Mouse (Mus musculus) heart, adult 18-20 months (tissue): Measurements from ENCODE around the gene Pign. TPM values are rescaled to one million over a fixed set of nuclear protein-coding genes. Genes with fewer than 3 reads are reported as not detected.

Experiments used
- DNase-seq, 2 experiments: peaks; one replicate each; pipeline ENCODE4 v3.0.0; 2021 to 2022; ENCODE audit warnings: mixed read lengths in 1 of 2
- long read RNA-seq, 2 experiments: library from polyadenylated mRNA; stranded (forward); transcript quantifications; one replicate each; pipeline ENCODE4 v2.0.0; 2021
- total RNA-seq, 2 experiments: library from RNA; stranded (reverse); gene quantifications; 2 replicates each; pipeline ENCODE4 v1.2.3; 2021

The Pign gene
- 10 to 100 TPM; 12.2 to 12.7 TPM for total RNA-seq
- long read RNA-seq, experiment 1, full-length matches to known transcripts, result 2 of 2 reads
- long read RNA-seq, experiment 1, partial matches to known transcripts, result 0 of 2 reads
- long read RNA-seq, experiment 1, other reads (novel, unspliced or antisense), result 0 of 2 reads
- long read RNA-seq, experiment 2, partial matches to known transcripts, result 0 of 1 reads
- long read RNA-seq, experiment 2, other reads (novel, unspliced or antisense), result 1 of 1 reads

DNA sequence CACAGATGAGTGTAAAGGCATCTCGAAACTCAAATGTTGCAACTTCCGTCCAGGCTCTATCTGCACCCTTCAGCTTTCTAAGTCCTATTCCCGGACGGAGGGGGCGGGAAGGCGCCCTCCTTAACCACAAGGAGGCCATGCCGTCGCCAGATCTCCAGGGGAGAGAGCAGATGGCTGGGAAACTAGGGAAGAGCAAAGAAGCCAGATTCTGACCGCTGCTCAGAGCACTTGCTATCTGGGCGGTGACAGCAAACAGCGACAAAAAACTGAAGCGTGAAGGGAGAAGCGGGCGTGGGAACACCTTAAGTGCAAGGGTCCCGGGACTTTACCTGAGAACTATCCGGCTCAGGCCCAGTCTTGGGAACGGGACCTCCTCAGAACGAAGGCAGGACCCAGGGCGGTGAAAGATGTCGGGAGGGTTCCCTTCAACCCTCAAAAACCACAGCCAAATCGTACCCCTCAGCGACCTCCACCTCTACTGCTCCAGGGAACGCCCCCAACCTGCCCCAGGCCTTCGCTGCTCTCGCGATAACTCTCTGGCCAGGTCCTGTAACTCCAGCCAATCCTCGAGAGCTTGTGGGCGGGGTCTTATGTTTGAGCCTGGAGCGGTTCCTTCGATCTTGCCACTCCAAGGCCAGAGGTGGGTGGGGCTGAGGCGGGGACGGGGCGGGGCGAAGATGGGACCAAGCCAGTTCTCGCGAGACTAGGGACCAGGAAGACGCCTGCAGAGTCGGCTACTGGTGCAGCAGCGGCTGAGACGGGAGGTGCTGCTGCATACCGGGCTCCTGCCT is at the start of gene Pign, which contains the start of gene Relch:
Gene Pign (minus strand): TSS at position 507 of the 791 bp plus-strand sequence.
Gene Relch (plus strand): TSS at position 691 of the 791 bp plus-strand sequence.
- DNase-seq, result peak; percentile 98 to 99

DNA sequence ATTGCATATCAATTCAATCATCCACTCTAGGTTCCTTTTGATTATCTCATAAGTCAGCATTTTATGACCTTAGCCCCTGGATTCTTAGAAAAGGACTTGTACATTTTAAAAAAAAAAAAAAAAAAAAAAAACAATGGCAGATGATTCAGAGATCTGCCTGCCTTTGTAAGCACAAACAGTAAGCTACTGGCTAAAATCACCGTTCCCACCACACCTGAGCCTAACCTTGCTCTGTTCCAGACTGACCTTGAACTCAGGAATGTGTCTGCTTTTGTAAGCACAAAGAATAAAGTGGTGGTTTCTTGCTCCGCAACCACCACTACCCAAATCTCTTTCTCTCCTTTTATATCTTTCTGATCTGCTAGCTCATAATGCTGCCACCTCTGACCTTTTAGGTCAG is 49.3 kb upstream of the Pign start:
- no peak for DNase-seq

DNA sequence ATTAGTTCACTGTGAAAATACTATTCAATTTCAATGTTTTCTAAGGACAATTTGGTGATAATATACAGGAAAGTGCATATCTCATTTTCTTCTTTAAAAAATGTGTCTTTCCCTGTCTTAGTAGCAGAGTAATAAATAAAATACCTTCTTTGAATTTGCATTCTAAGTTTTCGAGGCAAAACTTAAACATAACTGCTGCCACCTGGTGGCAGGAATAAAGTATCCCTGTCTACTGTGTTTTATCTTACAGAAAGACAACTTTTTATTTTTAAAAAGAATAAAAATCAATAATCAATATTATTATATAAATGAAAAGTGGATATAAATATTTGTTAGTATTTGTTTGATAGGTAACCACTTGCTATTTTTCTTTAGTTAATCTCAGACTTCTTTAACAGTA is 47.8 kb upstream of the Pign start:
- DNase-seq, result peak in 1 of 2 experiments; percentile 51

DNA sequence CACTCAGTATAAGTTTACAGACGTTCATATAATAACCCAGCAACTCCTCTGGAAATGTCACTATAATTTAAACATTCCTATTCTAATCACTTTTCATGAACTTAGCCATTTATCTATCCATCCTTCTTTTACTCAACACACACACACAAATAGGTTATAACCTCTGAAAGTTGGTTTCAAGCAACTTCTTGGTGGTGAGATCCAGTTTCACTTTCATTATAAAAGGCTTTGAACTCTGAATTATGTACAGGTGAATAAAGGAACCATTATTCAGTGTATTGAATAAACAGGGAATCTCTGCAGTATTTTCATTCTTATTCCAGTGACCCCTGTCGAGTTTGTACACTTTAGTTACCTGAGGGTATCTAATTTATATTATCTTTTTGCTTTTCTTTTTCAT is 45.9 kb upstream of the Pign start:
- no peak for DNase-seq

DNA sequence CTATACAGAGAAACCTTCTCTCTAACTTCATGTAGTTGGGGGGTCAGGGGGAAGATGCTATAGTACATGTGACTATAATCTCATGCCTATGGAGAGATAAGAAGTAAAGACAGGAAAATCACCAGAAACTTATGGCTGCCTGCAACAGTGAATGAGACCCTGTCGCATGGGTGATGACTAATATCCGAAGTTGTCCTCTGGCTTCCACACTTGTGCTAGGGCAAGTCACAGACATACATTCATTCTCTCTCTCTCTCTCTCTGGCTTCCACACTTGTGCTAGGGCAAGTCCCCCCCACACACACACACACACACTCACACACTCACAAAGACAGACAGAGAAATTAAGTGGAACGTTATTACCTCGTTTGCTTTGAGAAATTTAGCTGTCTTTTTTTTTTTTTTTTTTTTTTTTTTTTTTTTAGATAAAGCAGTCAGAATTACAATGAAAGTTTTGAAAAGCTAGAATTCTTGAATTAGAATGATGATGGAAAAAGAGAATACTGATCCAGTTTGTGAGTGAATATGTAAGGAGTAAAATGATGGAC is 37.6 kb upstream of the Pign start:
- DNase-seq, result no peak

DNA sequence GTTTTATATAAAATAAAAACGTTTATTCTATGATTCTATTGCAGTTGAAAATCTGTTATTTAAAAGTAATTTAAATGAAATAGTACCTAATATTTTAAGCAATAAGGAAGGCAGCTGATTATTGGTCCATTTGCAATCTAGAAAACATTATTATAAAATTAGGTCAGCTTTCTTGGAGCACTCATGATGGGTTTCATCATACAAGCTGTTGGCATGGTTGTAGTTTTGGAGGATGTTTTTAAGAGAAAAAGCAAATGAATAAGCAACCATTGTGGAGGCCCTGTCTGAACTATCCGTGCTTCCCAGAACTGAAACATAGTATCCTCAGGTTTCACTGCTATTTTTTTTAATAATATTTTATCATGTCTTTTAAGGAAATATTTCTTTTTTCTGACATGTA is 32.1 kb upstream of the Pign start:
- DNase-seq, result peak; percentile 26 to 28

DNA sequence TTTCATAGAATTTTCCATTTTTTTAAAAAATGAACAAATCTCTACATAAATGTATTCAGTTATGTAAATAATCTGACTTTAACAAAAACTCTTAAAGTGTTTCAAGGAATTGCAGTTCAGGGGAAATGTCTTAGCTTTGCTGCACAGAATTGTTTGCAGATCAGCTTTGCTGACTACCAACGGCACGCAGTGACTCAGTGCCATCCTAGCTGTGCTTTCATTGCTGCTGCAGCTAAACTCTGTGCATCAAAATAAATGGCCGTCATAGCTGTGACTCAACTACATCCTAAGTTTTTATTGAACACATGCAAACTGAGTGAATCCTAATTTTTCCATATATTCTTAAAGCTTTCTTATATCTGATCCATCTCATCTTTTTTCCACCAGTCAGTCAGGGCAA is 22.0 kb upstream of the Pign start:
- no peak for DNase-seq

DNA sequence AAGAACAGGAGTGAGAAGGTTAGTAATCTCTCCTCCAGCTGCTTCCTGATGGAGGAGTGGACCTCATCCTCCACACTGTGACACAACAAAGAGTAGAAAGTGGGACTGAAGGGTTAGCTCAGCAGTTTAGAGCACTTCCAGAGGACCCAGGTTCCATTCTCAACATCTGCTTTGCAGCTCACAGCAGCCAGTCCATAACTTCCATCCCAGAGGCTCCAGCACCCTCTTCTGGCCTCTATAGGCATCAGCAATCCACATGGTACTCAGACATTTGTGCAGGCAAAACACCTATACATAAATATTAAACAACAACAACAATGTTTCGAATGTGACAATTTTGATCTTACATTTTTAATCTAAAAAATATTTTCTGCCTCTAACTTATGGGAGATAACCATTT is 17.1 kb upstream of the Pign start:
- DNase-seq, result peak; percentile 9 to 15

DNA sequence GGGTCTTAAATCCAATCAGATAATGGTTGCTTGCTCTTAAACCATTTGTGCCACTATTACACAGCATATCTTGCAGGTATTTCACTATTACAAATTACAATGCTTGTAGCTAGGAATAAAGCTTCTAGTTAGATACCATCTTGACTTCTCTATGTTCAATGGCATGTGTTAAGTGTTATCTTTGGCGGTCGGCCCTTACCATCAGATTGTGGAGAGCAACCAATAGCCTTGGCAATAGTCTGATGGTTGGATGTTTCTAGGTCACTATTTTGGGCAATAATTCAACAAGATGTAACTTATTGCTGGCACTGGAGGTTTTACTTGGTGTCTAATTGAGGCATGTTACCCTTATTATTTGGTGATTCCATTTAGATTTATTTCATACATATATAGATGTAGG is 11.3 kb upstream of the Pign start:
- no peak for DNase-seq

DNA sequence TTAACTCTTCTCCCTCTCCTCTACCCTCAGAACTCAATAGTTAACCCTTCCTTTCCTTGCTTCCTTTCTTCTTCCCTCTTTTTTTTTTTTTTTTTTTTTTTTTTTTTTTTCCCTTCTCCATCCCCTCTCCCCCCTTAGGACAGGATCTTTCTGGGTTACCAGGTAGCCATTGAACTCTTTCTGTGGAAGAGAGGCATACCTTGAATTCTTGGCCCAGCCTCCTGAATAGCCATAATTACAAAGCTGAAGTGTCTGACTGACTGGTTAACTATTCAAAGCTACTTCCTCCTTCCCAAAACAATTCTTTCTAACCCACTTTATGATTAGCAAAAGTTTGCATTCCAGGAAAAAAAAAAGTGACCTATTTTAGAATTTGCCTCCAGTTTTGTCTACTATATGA is 6.2 kb upstream of the Pign start:
- DNase-seq, result no peak

DNA sequence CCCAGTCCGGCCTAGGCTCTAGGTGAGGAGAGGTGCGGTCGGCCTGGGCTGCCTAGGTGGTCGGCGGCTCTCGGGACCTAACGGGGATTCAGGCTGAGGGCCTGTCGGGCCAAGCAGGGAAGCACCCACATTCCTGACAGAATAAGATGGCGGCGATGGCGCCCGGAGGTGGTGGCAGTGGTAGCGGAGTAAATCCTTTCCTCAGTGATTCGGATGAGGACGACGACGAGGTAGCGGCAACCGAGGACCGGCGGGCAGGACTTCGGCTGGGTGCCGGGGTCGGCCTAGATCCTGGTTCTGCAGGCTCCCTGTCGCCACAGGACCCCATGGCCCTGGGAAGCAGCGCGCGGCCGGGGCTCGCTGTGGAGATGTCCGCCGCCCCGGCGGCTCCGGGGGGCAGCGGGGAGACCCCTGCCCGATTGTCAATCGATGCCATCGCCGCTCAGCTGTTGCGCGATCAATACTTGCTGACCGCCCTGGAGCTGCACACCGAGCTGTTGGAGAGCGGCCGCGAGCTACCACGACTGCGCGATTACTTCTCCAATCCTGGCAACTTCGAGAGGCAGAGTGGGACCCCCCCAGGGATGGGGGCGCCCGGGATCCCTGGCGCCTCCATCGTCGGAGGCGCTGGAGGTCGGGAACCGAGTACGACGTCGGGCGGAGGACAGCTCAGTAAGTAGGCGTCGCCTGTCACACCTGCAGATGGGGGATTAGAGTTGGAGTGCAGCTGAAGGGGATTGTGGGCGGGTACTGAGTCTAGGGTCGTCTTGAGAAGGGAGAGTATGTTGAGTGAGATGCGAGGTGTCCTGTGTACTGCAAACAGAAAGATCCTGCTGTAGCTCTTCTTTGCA is 710 bp upstream of the Pign start:
- peak in 1 of 2 experiments; percentile 8 for DNase-seq

DNA sequence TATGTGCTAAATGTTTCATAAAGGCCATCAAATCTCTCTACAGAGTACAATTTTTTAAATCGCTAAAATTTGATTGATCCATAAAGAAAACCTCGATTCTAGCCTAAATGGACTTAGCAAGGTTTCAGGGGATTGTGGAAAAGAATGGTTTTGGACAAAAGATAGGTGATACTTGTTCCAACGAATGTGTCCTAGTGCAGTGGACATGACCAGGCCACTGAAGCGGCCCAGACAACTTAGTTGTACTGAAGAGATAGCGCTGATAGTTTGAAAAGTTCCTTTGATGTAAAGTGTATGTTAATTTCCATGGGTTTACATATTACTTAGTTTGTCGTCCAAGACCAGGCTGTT is 682 bp downstream of the Pign start:
- DNase-seq, result no peak

DNA sequence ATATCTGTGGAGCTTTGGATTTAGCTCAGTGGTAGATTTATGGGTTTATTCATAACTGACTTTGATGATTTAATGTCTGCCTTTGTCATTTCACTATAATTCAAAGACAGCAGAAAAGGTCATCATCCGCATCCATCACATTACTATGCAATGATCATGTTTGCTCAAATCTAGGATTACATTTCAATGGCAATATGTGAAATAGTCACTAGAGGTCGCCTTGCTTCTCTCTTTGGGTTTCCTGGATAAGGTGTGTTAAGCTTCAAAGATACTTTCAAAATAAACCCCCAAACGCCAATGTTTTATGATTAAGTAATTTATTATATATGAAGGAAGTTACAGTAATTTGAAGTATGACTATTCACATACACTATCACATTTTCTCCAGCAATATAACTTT is 3.5 kb downstream of the Pign start:
- DNase-seq, result peak; percentile 45 to 77

DNA sequence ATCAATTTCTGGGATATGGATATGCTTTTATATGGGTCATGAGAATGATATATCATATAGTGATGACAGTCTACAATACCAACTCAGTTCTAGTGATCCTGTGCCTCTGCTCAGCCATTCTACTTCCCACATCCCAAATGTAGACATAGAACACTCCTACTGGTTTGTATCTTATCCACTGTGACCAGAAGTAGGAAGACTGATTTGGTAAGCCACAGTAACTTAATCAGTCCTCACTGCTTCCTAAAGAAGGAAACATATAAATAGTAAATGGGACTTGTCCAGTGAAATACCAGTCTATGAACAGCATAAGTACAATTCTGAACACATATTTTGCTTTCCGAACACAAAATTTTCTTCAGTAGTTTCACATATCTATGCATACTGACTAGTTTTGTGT is 9.5 kb downstream of the Pign start:
- DNase-seq, result no peak

DNA sequence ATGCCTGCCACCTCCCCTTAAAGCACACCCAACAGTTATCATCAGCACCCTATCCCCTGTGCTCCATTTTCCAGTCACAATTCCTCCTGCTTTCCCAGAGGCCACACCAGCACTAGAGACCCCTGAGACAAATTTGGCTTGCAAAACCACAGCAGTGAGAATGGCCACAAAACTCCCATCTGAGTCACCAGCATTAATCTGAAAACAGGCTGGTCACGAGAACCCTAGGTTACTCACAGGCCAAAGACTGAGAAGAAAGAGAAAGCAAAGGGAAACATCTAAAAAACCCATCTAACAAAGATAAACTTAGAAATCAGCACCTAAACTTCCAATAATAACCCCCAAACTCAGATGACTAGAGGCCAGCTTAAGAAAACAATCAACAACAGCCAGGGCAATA is 12.8 kb downstream of the Pign start:
- no peak for DNase-seq

DNA sequence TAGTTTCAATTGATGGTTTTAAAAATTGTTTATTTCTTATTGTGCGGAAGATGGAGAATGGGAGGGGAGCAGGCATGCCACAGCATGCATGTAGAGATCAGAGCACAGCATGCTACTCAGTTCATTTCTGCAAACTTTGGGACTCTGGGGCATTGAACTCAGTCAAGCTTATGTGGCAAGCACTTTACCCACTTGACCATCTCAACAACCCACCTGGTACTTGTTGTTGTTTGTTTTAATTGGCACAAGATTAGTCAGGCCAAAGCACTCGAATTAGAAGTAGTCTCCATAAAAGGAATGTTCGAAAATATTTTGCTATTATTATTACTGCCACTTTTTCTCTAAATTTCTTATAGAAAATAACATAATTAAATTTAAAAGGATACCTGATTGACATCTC is 19.4 kb downstream of the Pign start:
- DNase-seq, result no peak

DNA sequence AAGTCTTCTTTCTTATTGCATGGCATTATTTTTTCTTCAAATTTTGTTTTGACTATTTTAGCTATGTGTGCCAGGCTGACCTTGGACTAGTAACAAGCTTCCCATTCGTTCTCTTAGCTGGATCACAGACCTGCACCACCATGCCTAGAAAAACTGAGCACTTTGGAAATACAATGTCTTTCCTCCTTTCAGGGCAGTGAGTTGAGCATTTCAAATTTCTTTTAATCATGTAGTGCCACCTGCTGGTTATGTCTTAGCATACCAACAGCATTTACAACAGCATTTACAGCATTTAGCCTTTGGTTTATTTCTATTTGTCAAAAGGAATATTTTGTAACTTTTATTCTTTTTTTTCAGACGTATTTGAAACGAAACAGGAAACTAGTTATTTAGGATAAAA is 33.0 kb downstream of the Pign start:
- peak; percentile 16 to 50 for DNase-seq

DNA sequence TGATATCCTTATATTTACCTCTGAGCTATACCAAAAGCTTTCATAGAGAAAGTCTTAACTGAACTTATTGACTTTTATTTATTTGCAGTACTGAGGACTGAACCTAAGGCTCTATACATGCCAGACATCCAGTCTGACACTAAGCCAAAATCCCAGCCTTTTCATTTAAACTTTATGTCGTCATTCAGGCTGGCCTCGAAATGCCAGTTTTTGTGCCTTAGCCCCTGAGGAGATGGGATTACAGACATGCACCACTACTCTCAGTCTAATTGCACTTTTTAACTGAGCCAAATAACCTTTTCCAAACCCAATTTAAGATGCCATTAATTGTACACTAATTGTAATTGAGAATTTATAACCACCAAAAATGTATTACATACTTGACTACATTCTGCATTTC is 73.8 kb downstream of the Pign start:
- no peak for DNase-seq

DNA sequence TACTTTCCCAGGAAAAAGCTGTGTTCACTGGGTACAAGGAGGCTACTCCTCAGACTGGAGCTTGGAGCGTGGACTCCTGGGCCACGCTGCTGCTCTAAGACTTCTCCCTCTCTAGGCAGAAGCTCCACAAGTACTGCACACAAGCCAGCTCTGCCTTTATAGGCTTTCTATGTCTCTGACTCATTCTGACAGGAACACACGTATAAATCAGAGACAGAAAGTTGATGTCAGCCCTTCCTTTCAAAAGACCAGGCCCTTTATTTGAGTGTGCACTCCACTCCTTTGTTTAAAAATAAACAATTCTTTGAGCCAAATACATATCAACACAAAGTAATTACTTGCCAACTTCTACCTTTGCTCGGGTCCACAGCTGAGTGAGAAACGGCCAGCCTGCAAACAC is 74.8 kb downstream of the Pign start:
- DNase-seq, result no peak

DNA sequence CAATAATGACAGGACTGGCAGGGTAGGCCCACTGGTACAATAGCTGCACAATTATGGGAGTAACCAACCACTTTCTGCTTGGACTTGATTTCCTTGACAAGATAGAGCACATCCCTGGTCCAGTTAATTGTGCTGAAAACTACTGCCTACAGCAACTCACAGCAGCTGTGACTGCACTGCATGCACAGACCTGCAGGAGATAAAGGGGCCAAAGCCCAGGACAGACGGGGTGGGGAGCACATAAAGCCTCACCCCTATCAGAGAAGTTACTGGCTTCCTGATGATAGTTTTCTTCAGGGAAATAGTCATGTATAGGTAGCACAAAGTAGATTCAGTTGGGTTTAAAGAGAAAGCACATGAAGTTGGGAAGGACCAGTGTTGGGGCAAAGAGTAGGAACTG is 80.7 kb downstream of the Pign start:
- DNase-seq, result no peak

DNA sequence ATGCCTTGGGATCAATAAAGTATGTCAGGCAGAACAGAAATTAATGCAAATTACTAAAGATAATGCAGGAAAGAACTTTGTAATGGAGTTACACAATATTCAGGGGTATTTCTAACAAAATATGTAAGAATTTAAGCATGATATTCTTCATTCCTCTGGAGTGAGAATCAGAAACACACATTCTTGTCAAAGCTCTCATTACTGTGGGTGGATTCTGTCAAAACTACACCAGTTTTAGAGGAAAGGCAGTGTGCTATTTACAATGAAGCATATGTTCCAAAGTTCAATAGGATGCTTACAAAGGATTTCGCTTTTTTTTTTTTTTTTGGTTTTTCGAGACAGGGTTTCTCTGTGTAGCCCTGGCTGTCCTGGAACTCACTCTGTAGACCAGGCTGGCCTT is 82.6 kb downstream of the Pign start:
- DNase-seq, result no peak

DNA sequence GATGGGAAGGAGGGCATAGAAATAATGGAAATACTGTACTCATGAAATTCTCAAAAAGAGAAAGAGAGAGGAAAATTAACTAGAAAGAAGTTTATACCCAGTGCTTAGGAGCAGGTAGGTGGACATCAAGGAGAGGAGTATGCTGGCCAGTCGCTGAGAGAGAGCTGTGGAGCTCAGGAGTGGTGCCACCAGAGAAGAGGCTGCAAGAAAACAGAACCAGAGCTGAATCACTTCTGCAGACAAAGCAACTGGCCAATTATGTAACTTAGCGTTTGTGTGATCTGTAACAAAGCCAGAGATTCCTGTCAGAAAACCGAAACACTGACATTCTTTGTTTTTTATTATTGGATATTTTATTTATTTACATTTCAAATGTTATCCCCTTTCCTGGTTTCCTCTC is 97.4 kb downstream of the Pign start:
- no peak for DNase-seq

DNA sequence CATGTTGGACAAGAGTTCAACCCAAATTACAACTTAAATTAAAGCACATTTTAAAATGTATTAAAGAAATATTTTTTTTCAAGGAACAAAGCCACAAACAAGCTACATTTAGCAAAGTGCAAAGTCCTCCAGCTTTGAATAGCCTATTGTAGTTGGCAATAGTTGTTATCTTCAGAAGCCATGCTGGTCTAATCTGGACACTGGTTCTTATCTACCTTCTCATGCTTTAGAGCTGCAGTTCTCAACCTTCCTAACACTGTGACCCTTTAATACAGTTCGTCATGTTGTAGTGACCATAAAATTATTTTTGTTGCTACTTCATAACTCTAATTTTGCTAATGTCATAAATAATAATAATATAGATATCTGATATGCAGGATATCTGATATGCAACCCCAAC is 99.2 kb downstream of the Pign start:
- DNase-seq, result no peak
